Mouse (Mus musculus): Measurements from ENCODE around the gene Dennd1a. TPM values are rescaled to one million over a fixed set of nuclear protein-coding genes. Genes with fewer than 3 reads are reported as not detected.

The Dennd1a gene
- total RNA-seq, 2 experiments from 2014 or later = 28.3 to 29.8 TPM

- DNase-seq = no peak
Observed at GRCm38 (mm10) chr2:38045286-38045685, 241.9 kb downstream of the Dennd1a start.

DNA sequence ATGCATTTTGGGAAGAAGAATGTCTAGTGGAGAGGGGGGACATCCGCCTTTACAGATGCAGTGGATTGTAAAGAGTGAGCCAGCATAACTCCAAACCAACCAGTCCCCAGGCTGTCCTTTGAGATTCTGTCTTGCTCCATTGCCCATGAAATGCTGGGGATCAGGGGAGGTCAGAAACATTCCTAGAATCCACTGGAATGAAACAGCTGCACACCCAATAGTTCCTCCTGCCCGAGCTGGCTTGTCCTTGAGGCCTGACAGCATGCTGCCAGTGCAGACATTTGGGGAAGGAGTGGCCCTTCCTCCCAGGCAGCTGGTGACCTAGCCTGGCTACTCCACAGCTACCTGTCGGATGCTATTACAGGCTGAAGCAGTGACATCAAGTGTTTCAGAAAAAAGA is 246.3 kb downstream of the Dennd1a start:
- no peak for DNase-seq

DNA sequence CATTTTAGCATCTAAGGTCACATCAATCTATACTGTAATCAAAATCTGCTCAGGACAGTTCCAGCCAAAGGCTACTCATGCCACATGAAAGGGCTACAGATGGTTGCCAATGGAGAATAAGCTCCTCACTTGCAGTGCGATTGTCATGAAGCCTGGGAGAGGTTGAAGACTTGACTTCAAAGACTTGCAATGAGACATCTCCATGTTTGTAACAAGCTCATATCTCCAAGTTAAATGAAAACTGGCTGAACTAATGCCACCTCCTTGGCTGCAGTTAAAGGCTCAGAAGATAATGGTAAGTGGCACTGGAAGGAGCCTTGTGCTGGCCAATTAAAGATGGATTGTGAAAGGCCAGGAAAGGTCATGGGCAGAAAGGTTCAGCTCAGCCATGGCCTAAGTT is 247.6 kb downstream of the Dennd1a start:
- no peak for DNase-seq

GRCm38 (mm10) chr2:38028317-38028716 is 258.9 kb downstream of the Dennd1a start:
- no peak for DNase-seq

DNA sequence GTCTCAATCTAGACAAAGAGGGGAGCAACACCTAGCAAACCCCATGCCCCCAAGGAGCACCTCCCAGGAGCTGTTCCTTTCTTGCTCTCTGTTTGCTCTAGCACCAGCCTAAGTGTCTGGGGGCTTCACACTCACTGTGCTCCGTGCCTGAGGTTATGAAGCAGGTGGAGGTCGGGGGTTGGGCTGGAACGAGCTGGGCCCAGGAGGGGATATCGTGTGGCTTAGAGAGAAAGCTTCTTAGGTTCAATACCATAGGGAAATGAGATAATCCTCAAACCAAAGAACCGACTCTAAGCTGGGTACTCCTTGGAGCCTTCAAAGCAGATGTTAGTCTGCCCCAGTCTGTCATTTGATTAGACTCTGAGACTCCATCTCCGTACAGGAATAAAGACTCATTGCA is 261.6 kb downstream of the Dennd1a start:
- no peak for DNase-seq

GRCm38 (mm10) chr2:38023741-38024130 is 263.5 kb downstream of the Dennd1a start:
- no peak for DNase-seq

- no peak for DNase-seq
Observed at GRCm38 (mm10) chr2:38023054-38023740, 264.0 kb downstream of the Dennd1a start.

DNA sequence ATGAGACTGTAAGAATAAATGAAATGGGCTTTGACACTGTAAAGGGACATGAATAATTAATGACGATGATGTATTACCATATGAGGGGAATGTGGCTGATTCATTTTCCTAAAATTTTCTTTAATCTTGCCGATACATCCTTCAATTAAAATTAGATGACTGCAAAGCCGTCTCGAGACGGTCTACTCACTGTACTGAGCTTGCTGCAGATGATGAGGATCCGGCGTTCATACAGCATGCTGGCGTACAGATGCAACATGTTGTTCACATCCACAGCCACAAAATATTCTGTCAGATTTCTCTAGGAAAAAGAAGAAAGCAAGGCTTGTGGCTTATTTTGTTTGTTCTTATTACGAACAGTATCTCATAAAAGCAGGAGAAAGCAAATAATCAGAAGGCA is 266.0 kb downstream of the Dennd1a start:
- no peak for DNase-seq

DNA sequence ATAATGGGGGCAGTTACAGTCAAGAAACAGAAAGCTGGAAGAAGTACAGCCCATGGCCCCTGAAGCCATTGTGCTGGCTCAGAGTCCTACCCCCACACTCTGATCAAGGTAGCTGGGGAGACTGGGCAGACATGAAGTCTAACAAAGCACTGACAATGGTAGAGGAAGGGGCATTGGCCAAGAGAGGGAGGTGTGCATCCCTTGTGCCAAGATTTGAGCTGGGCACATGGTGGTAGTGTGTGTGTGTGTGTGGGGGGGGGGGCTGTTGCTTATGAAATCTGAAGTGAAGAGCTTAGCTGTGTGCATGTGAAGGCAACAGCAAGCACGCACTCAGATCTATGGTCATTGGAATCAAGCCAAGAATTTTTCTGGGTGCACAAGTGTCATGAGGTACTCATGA is 272.5 kb downstream of the Dennd1a start:
- no peak for DNase-seq

GRCm38 (mm10) chr2:38013839-38014365 is 273.3 kb downstream of the Dennd1a start:
- peak; percentile 14 for DNase-seq

- DNase-seq = no peak
Observed at GRCm38 (mm10) chr2:38007238-38007637, 280.0 kb downstream of the Dennd1a start.

- DNase-seq = no peak
Observed at GRCm38 (mm10) chr2:38003183-38003680, 284.0 kb downstream of the Dennd1a start.

DNA sequence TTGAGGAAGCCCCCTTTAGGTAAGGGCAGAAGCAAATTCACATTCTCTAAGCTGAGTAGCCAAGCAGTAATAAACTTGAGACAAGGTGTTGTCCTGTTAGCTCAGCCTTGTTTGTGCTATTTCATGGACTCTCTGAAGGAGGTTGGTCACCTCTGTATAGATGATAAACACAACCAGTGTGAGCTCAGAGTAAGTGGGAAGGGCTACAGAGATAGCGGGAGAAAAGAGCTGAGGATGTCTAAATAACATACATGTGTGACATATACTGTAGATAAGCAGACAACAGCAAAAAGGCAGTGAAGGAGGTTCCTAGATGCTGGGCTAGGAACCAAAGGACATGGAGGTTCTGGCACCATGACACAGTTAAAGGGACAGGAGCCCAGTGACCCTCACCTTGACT is 286.2 kb downstream of the Dennd1a start:
- no peak for DNase-seq

- DNase-seq = no peak
Observed at GRCm38 (mm10) chr2:37997966-37998365, 289.2 kb downstream of the Dennd1a start.

DNA sequence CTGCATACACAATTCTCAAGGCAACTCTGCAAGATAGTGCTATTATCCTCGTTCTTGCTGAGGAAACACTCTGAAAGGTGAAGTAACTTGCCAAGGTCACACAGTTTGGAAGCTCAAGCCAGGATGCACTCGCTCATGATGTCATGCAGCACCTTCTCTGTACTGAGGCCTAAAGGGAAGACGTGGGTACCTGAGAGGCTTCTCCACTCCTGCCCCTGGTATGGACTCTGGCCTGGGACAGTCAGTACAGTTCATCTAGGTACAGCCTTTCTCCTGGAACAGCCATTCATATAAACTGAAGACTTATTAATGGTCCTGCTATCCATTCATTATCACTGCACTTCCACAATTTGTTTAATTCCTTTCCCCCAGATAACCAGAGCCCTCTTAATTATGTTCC is 298.1 kb downstream of the Dennd1a start:
- DNase-seq = no peak

- DNase-seq = no peak
Observed at GRCm38 (mm10) chr2:37988301-37988700, 298.9 kb downstream of the Dennd1a start.

GRCm38 (mm10) chr2:37985690-37986222 is 301.4 kb downstream of the Dennd1a start:
- no peak for DNase-seq

- DNase-seq = no peak
Observed at GRCm38 (mm10) chr2:37982714-37983113, 304.5 kb downstream of the Dennd1a start.

- no peak for DNase-seq
Observed at GRCm38 (mm10) chr2:37981562-37982403, 305.4 kb downstream of the Dennd1a start.

- DNase-seq = no peak
Observed at GRCm38 (mm10) chr2:37974201-37974600, 313.0 kb downstream of the Dennd1a start.

GRCm38 (mm10) chr2:37972621-37973020 is 314.6 kb downstream of the Dennd1a start:
- DNase-seq = no peak

DNA sequence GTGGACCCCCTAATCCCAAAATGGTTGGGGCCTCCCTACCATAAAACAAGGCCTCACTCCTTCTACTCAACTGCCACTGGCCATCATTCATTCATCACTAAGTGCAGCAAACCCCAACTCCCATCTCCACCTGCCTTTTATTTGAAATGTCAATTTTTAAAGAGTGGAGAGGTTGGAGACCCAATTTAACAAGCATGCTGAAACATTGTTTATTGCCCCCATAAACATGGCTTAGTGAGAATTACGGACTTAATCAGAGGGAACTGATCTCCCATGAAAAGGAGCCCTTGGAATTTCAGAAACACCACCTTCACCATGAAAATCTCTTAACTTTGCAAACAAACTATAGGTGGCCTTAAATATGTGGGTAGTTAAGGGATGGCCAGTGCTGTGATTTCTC is 315.5 kb downstream of the Dennd1a start:
- no peak for DNase-seq
